ENCODE assay signal across 12 mouse cellular contexts in genomic region chr15:80658815-80659471, GRCm38 (mm10). TPM values are rescaled to one million over a fixed set of nuclear protein-coding genes. Genes with fewer than 3 reads are reported as not detected.
DNase-seq lines count a peak whose midpoint lies in the region; ATAC-seq lines count a peak whose summit lies in the region.
"Had no signal": no experiment of that assay in that cellular context is flagged by ENCODE, and none has a peak within 500 bp of the region (broad histone marks: within the 10 kb centered on the region; RNA-seq: fewer than 3 reads in every experiment).

No protein-coding gene starts in this region.

- no peaks in the 10 kb centered on the region for H3K9me3 ChIP-seq in embryonic facial prominence, embryonic 14.5 days (ENCODE audit: control insufficient read depth, low read length)
- no peaks in the 10 kb centered on the region for H3K9me3 ChIP-seq in embryonic facial prominence, embryonic 10.5 days
- no peaks in the 10 kb centered on the region for H3K9me3 ChIP-seq in midbrain, embryonic 14.5 days (ENCODE audit: control insufficient read depth, low read length)
- H3K9me3 ChIP-seq in midbrain, embryonic 11.5 days (ENCODE audit: control insufficient read depth, low read length), result no peaks in the 10 kb centered on the region
- H3K9me3 ChIP-seq: kidney, embryonic 15.5 days; liver, embryonic 13.5 days had no signal

- H3K36me3 ChIP-seq in embryonic facial prominence, embryonic 14.5 days (ENCODE audit: control insufficient read depth, insufficient read depth, low read length), result no peaks in the 10 kb centered on the region
- no peaks in the 10 kb centered on the region for H3K36me3 ChIP-seq in embryonic facial prominence, embryonic 10.5 days (replicated peaks)
- no peaks in the 10 kb centered on the region for H3K36me3 ChIP-seq in midbrain, embryonic 14.5 days (ENCODE audit: control insufficient read depth, insufficient read depth, low read length)
- H3K36me3 ChIP-seq in midbrain, embryonic 11.5 days (ENCODE audit: control insufficient read depth, insufficient read depth, low read length), result no peaks in the 10 kb centered on the region
- H3K36me3 ChIP-seq: kidney, embryonic 15.5 days; liver, embryonic 13.5 days had no signal

- peak; percentile 61 for DNase-seq in embryonic facial prominence, embryonic 14.5 days (ENCODE audit: low spot score)
- DNase-seq in embryonic facial prominence, embryonic 10.5 days (ENCODE audit: low spot score), result no peak
- peak; percentile 69 for DNase-seq in midbrain, embryonic 14.5 days
- DNase-seq in midbrain, embryonic 11.5 days (ENCODE audit: low spot score, missing footprints), result no peak
- DNase-seq in left cerebral cortex, postnatal 25 days (ENCODE audit: low spot score in 2 of 2), result peak; percentile 57 to 88
- no peak for DNase-seq in spleen, postnatal 10 days (ENCODE audit: low spot score in 2 of 2)
- no peak for DNase-seq in testis, postnatal 10 days (ENCODE audit: low spot score)
- no peak for DNase-seq in gastrocnemius, postnatal 25 days
- DNase-seq: adrenal gland, adult 8-10 months; liver, embryonic 13.5 days; lung, postnatal 14 days had no signal

- peak; percentile 41; the same call in 1 of the 2 replicates for ATAC-seq in embryonic facial prominence, embryonic 14.5 days (ENCODE audit: low read depth)
- no peak for ATAC-seq in midbrain, embryonic 14.5 days (ENCODE audit: low FRiP score, low TSS enrichment)
- ATAC-seq in midbrain, embryonic 11.5 days (ENCODE audit: low FRiP score), result no peak; the same call in 1 of the 2 replicates

- no peak overlapping the region for H3K27ac ChIP-seq in embryonic facial prominence, embryonic 14.5 days (replicated peaks; ENCODE audit: low read depth, low read length)
- H3K27ac ChIP-seq in embryonic facial prominence, embryonic 10.5 days (replicated peaks), result no peak overlapping the region
- H3K27ac ChIP-seq in midbrain, embryonic 14.5 days (replicated peaks; ENCODE audit: low read depth, low read length), result no peak overlapping the region
- H3K27ac ChIP-seq in midbrain, embryonic 11.5 days (ENCODE audit: low read depth, low read length), result no peak overlapping the region
- H3K27ac ChIP-seq: kidney, embryonic 15.5 days; liver, embryonic 13.5 days had no signal

- no peak overlapping the region for H3K9ac ChIP-seq in embryonic facial prominence, embryonic 14.5 days (ENCODE audit: low read depth, low read length)
- no peak overlapping the region for H3K9ac ChIP-seq in midbrain, embryonic 14.5 days (replicated peaks; ENCODE audit: low read length)
- no peak overlapping the region for H3K9ac ChIP-seq in midbrain, embryonic 11.5 days (ENCODE audit: low read length)
- H3K9ac ChIP-seq: kidney, embryonic 15.5 days; liver, embryonic 13.5 days had no signal

- H3K4me3 ChIP-seq in embryonic facial prominence, embryonic 14.5 days (ENCODE audit: low read depth, low read length), result no peak overlapping the region
- no peak overlapping the region for H3K4me3 ChIP-seq in embryonic facial prominence, embryonic 10.5 days
- H3K4me3 ChIP-seq in midbrain, embryonic 14.5 days (replicated peaks; ENCODE audit: low read depth, low read length), result no peak overlapping the region
- no peak overlapping the region for H3K4me3 ChIP-seq in midbrain, embryonic 11.5 days (ENCODE audit: low read depth, low read length)
- H3K4me3 ChIP-seq: kidney, embryonic 15.5 days; liver, embryonic 13.5 days had no signal

- H3K27me3 ChIP-seq in embryonic facial prominence, embryonic 14.5 days (replicated peaks; ENCODE audit: control insufficient read depth, insufficient read depth, low read length), result no peaks in the 10 kb centered on the region
- H3K27me3 ChIP-seq in embryonic facial prominence, embryonic 10.5 days (replicated peaks; ENCODE audit: low read depth, poor library complexity, severe bottlenecking), result 0 out of 2 replicates have a peak, but pooled peaks cover 2% of the 10 kb centered on the region
- no peaks in the 10 kb centered on the region for H3K27me3 ChIP-seq in midbrain, embryonic 14.5 days (ENCODE audit: control insufficient read depth, insufficient read depth, low read length)
- no peaks in the 10 kb centered on the region for H3K27me3 ChIP-seq in midbrain, embryonic 11.5 days (ENCODE audit: control insufficient read depth, insufficient read depth, low read length)
- H3K27me3 ChIP-seq: kidney, embryonic 15.5 days had no signal

- intact Hi-C loops in left cerebral cortex, postnatal 25 days (cut with DNase I), result no loop called here

- no peak overlapping the region for H3K4me2 ChIP-seq in embryonic facial prominence, embryonic 14.5 days (ENCODE audit: low read depth, low read length)
- no peak overlapping the region for H3K4me2 ChIP-seq in midbrain, embryonic 14.5 days (ENCODE audit: low read length)
- no peak overlapping the region for H3K4me2 ChIP-seq in midbrain, embryonic 11.5 days
- H3K4me2 ChIP-seq: kidney, embryonic 15.5 days; liver, embryonic 13.5 days had no signal

- WGBS in embryonic facial prominence, embryonic 14.5 days, result 67% methylated on average over 6 of the region's 6 CpGs
- WGBS in embryonic facial prominence, embryonic 10.5 days, result 74% methylated on average over 6 of the region's 6 CpGs
- whole genome bisulfite sequencing in midbrain, embryonic 14.5 days, result 49% methylated on average over 6 of the region's 6 CpGs
- 61% methylated on average over 6 of the region's 6 CpGs for WGBS in midbrain, embryonic 11.5 days

- no peaks in the 10 kb centered on the region for H3K4me1 ChIP-seq in embryonic facial prominence, embryonic 14.5 days (ENCODE audit: control insufficient read depth, insufficient read depth, low read length)
- peaks cover 11% of the 10 kb centered on the region for H3K4me1 ChIP-seq in embryonic facial prominence, embryonic 10.5 days
- peaks cover 10% of the 10 kb centered on the region for H3K4me1 ChIP-seq in midbrain, embryonic 14.5 days (ENCODE audit: control insufficient read depth, insufficient read depth, low read length)
- H3K4me1 ChIP-seq in midbrain, embryonic 11.5 days (ENCODE audit: control insufficient read depth, insufficient read depth, low read length), result peaks cover 8% of the 10 kb centered on the region
- H3K4me1 ChIP-seq: kidney, embryonic 15.5 days; liver, embryonic 13.5 days had no signal

RNA-seq across cellular contexts. Expression of gene Fam83f, which starts 12.7 kb away (rescaled TPM):
- polyA plus RNA-seq in embryonic facial prominence, embryonic 14.5 days (2014; fragmentation: Nextera tagmentation; extraction: Ambion mirVana), result 2.2 and 2.9 TPM in 2 replicates
- 3.6 and 4.8 TPM in 2 replicates for polyA plus RNA-seq in embryonic facial prominence, embryonic 10.5 days (2016; fragmentation: Nextera tagmentation; extraction: Ambion mirVana)
- 0.26 and 0.30 TPM in 2 replicates for polyA plus RNA-seq in midbrain, embryonic 14.5 days (2014; fragmentation: Nextera tagmentation; extraction: Ambion mirVana)
- polyA plus RNA-seq in midbrain, embryonic 11.5 days (2014; fragmentation: Nextera tagmentation; extraction: Ambion mirVana), result 0.12 and 0.16 TPM in 2 replicates
- under 1 TPM; 0.30 to 0.46 TPM for total RNA-seq in left cerebral cortex, postnatal 25 days (2021)
- total RNA-seq in gastrocnemius, postnatal 25 days (2021), result under 1 TPM; 0.11 to 0.13 TPM

RNA-seq across cellular contexts. Expression of gene Tnrc6b, which starts 52.2 kb away (rescaled TPM):
- 12.5 and 16.1 TPM in 2 replicates for polyA plus RNA-seq in embryonic facial prominence, embryonic 14.5 days (2014; fragmentation: Nextera tagmentation; extraction: Ambion mirVana)
- polyA plus RNA-seq in embryonic facial prominence, embryonic 10.5 days (2016; fragmentation: Nextera tagmentation; extraction: Ambion mirVana), result 44.2 and 46.9 TPM in 2 replicates
- 23.4 and 27.3 TPM in 2 replicates for polyA plus RNA-seq in midbrain, embryonic 14.5 days (2014; fragmentation: Nextera tagmentation; extraction: Ambion mirVana)
- 14.7 and 17.0 TPM in 2 replicates for polyA plus RNA-seq in midbrain, embryonic 11.5 days (2014; fragmentation: Nextera tagmentation; extraction: Ambion mirVana)
- 100 to 1,000 TPM; 110 to 131 TPM for total RNA-seq in left cerebral cortex, postnatal 25 days (2021)
- total RNA-seq in gastrocnemius, postnatal 25 days (2021), result 10 to 100 TPM; 43.2 to 43.7 TPM

Comparison
In these comparisons a context has a peak if more than half of its experiments do, and no peak if none do; other contexts are left out.
1. DNase-seq: peak in embryonic facial prominence, embryonic 14.5 days (single experiment), midbrain, embryonic 14.5 days (single experiment) and left cerebral cortex, postnatal 25 days (2 of 2); none in embryonic facial prominence, embryonic 10.5 days (single experiment), midbrain, embryonic 11.5 days (single experiment), spleen, postnatal 10 days (0 of 2), testis, postnatal 10 days (single experiment) and gastrocnemius, postnatal 25 days (single experiment).